Mouse (Mus musculus): Measurements from ENCODE around the gene Lurap1. TPM values are rescaled to one million over a fixed set of nuclear protein-coding genes. Genes with fewer than 3 reads are reported as not detected.

The Lurap1 gene
- total RNA-seq, 2 experiments from 2014 or later, result 4.6 to 5.1 TPM

- intact Hi-C loops (cut with DNase I), result no loop called here
- peak; percentile 89 to 91 for DNase-seq
Observed at GRCm38 (mm10) chr4:116123602-116124519, 27.3 kb downstream of the Lurap1 start, which contains the start of the genes Rad54l and Pomgnt1. Rad54l (minus strand) TSS chr4:116123690. Pomgnt1 (plus strand) TSS chr4:116123840.

GRCm38 (mm10) chr4:116122762-116123161 is 28.4 kb downstream of the Lurap1 start:
- intact Hi-C loops (cut with DNase I), result no loop called here
- no peak for DNase-seq

GRCm38 (mm10) chr4:116111486-116111885 is 39.7 kb downstream of the Lurap1 start:
- intact Hi-C loops (cut with DNase I), result no loop called here
- DNase-seq, result no peak

GRCm38 (mm10) chr4:116110695-116111094 is 40.4 kb downstream of the Lurap1 start:
- DNase-seq, result no peak
- intact Hi-C loops (cut with DNase I), result no loop called here

GRCm38 (mm10) chr4:116105278-116105677 is 45.9 kb downstream of the Lurap1 start:
- intact Hi-C loops (cut with DNase I), result no loop called here
- no peak for DNase-seq

GRCm38 (mm10) chr4:116100959-116101358 is 50.2 kb downstream of the Lurap1 start:
- DNase-seq, result no peak
- intact Hi-C loops (cut with DNase I), result no loop called here

- DNase-seq, result no peak
- intact Hi-C loops (cut with DNase I), result no loop called here
Observed at GRCm38 (mm10) chr4:116097211-116097610, 53.9 kb downstream of the Lurap1 start.

- DNase-seq, result no peak
- intact Hi-C loops (cut with DNase I), result no loop called here
Observed at GRCm38 (mm10) chr4:116096291-116096690, 54.8 kb downstream of the Lurap1 start.

GRCm38 (mm10) chr4:116088510-116089249 is 62.5 kb downstream of the Lurap1 start:
- no peak for DNase-seq
- intact Hi-C loops (cut with DNase I), result no loop called here

Other genes starting within 250 kb of the Lurap1 start
- not detected for gene Dmbx1, start 211.4 kb downstream of the Lurap1 start, total RNA-seq (2021)
- under 1 TPM; 0.60 to 0.94 TPM for gene Faah, start 133.4 kb downstream of the Lurap1 start, total RNA-seq (2021)
- 10 to 100 TPM; 23.5 to 24.8 TPM for gene Nsun4, start 97.5 kb downstream of the Lurap1 start, total RNA-seq (2021)
- 1,000 to 10,000 TPM; 1,784 to 1,838 TPM for gene Uqcrh, start 76.3 kb downstream of the Lurap1 start, total RNA-seq (2021)
- gene Lrrc41, start 76.1 kb downstream of the Lurap1 start, total RNA-seq (2021), result 10 to 100 TPM; 33.2 to 39.7 TPM
- gene Rad54l, start 27.6 kb downstream of the Lurap1 start, total RNA-seq (2021), result 1 to 10 TPM; 3.7 TPM
- 10 to 100 TPM; 78.4 to 81.9 TPM for gene Pomgnt1, start 27.5 kb downstream of the Lurap1 start, total RNA-seq (2021)
- gene Tspan1, start 16.3 kb upstream of the Lurap1 start, total RNA-seq (2021), result under 1 TPM in 1 of 2 experiments, not detected in 1; 0.14 TPM
- gene 1700042G07Rik, start 22.0 kb upstream of the Lurap1 start, total RNA-seq (2021), result not detected
- under 1 TPM in 1 of 2 experiments, not detected in 1; 0.96 TPM for gene Gm49337, start 22.0 kb upstream of the Lurap1 start, total RNA-seq (2021)
- gene Pik3r3, start 70.3 kb upstream of the Lurap1 start, total RNA-seq (2021), result 10 to 100 TPM; 20.6 to 29.3 TPM